In genomic region chr14:28171364-28171763, GRCm38 (mm10) we compare ENCODE assay signal across 14 mouse cellular contexts.
"Had no signal": no experiment of that assay in that cellular context is flagged by ENCODE, and none has a peak within 500 bp of the region (broad histone marks: within the 10 kb centered on the region; RNA-seq: fewer than 3 reads in every experiment).

No protein-coding gene starts in this region.

- H3K4me1 ChIP-seq: limb, embryonic 15.5 days had no signal

- ATAC-seq: liver, postnatal 0 days had no signal

- H3K9me3 ChIP-seq: limb, embryonic 12.5 days; limb, embryonic 15.5 days had no signal

- H3K27ac ChIP-seq: limb, embryonic 12.5 days; limb, embryonic 15.5 days; liver, embryonic 14.5 days had no signal

- H3K9ac ChIP-seq: limb, embryonic 12.5 days; limb, embryonic 15.5 days; liver, embryonic 14.5 days; liver, postnatal 0 days had no signal

- H3K36me3 ChIP-seq: limb, embryonic 12.5 days; limb, embryonic 15.5 days had no signal

- H3K27me3 ChIP-seq: limb, embryonic 12.5 days; limb, embryonic 15.5 days had no signal

- H3K4me2 ChIP-seq: limb, embryonic 12.5 days; limb, embryonic 15.5 days; liver, embryonic 11.5 days; midbrain, embryonic 11.5 days had no signal

- H3K4me3 ChIP-seq: limb, embryonic 12.5 days; limb, embryonic 15.5 days had no signal

- DNase-seq: kidney, adult 11 months; kidney, adult 9 months; kidney, postnatal 10 days; kidney, postnatal 36 days; left cerebral cortex, postnatal 4 days; liver, postnatal 0 days; midbrain, embryonic 14.5 days; thymus, adult 18-20 months; thymus, postnatal 36 days had no signal
